Mouse (Mus musculus): ENCODE results near the gene Tgm6.

Gene Tgm6

GRCm38 (mm10) chr2:130178706-130179506 is 66.7 kb downstream of the Tgm6 start, which contains the start of gene Snrpb:
Snrpb (minus strand) TSS chr2:130179403.
- peak; percentile 83 for DNase-seq (ENCODE audit: low read depth, low spot score)

DNA sequence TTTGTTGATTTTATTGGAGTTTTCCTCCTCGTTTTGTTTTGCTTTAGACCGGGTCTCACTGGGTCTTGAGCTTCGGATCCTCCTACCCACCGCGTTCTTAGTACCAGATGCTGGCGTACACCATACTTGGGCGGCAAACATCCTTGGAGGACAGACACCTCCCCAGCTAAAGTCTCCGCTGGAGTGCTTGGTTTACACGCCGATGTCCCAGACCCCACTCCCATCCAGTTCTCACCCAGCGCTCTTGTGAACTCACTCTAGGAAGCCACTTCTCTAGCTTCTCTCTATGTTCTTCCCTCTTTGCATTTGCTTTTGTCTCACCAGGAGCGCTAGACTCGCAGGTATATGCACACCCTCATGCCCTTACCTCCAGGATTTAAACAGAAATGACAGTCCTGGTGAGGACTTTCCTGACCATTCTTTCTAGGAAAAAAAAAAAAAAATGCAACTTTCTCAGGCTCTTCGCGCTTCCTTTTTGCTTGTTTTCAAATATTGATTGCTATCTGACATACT is 67.3 kb downstream of the Tgm6 start:
- DNase-seq (ENCODE audit: low read depth, low spot score) = no peak

DNA sequence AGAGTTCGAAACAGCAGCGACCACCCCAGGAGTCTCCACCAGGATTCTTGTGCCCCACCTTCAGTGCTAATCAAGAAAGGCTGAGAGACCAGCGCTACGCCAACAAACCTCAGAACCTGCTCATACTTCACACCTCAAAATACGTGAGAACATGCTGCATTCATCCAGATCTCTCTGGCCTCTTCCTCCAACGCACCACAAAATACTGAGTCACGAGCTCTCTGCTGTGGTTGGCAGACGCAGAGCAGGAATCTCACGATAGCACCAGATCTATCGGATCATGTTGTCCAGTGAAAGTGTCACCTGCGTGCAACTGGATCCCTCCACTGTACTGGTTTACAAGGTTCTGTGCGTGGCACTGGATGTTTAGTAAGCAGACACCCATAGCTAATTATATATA is 76.2 kb downstream of the Tgm6 start:
- no peak for DNase-seq (ENCODE audit: low read depth, low spot score)

DNA sequence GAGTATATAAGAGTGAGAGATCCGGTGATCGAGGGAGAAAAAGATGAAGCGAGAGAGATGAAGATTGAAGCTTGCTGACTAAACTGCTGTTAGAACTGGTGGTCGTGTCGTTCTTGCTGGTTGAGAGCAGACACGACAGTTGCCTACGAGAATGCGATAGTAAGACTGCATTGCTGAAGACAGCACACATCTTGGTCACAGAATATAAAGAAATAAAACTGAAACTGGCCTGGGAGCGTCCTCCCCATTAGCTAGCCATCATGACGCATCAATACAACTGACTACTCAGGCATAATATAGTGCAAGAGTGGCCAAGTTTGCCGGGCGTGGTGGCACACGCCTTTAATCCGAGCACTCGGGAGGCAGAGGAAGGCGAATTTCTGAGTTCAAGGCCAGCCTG is 82.7 kb downstream of the Tgm6 start, which contains the start of gene Tmc2:
Gene Tmc2, plus strand, starts transcription at position 301 of the 400 bp plus-strand sequence.
- DNase-seq (ENCODE audit: low read depth, low spot score) = no peak

DNA sequence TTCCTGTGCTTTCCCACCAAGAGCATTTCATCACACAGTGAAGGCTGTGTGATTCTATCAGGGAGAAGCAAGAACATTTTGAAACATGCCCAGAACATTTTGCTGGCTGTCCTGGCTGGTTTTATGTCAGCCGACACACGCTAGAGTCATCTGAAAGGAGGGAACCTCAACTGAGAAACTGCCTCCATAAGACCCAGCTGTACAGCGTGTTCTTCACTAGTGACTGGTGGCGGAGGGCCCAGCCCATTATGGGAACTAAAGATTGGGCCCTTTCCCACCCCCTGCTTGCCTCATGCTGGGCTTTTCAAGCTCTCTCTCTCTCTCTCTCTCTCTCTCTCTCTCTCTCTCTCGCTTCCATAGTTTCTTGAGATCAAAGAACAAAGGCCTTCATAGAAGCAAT is 88.7 kb downstream of the Tgm6 start:
- no peak for DNase-seq (ENCODE audit: low read depth, low spot score)

Data from embryo, embryonic 11.5 days (tissue).